Mouse (Mus musculus) MEL (cell line): ENCODE data around the gene Rxfp4. TPM values are rescaled to one million over a fixed set of nuclear protein-coding genes. Genes with fewer than 3 reads are reported as not detected.

Source experiments
- DNase-seq: peaks from one replicate; pipeline ENCODE4 v3.0.0; 2011; ENCODE audit warnings: low read depth, low spot score
- H3K27ac ChIP-seq: 2 replicates; pipeline ENCODE4 v1.5.1; 2012; ENCODE audit warnings: low read depth, mild to moderate bottlenecking, control low read depth, low read length, moderate library complexity; ENCODE audit not compliant: control insufficient read depth
- H3K27me3 ChIP-seq, 2 experiments: fragments of 150-350 bp in 1 of 2; sonication (generic) in 1 of 2; 2 replicates each; pipeline ENCODE4 v1.6.1; 2012; ENCODE audit warnings: low read length in 2 of 2, mild to moderate bottlenecking in 2 of 2, improper control_type of control experiment in 1 of 2, moderate library complexity in 1 of 2; ENCODE audit not compliant: insufficient read depth in 2 of 2, control insufficient read depth in 1 of 2
- H3K36me3 ChIP-seq, 2 experiments: 2 replicates each; pipeline ENCODE4 v1.6.1; 2012 to 2014; ENCODE audit warnings: low read length in 2 of 2, improper control_type of control experiment in 1 of 2, inconsistent platforms in 1 of 2, mild to moderate bottlenecking in 1 of 2; ENCODE audit not compliant: insufficient read depth in 2 of 2, control insufficient read depth in 1 of 2
- H3K4me1 ChIP-seq, 2 experiments: fragments of 150-350 bp in 1 of 2; sonication (generic) in 1 of 2; 2 replicates each; pipeline ENCODE4 v1.6.1; 2012; ENCODE audit warnings: low read length in 2 of 2, improper control_type of control experiment in 1 of 2, mild to moderate bottlenecking in 1 of 2; ENCODE audit not compliant: insufficient read depth in 2 of 2, control insufficient read depth in 1 of 2
- H3K4me3 ChIP-seq, 2 experiments: fragments of 150-350 bp in 1 of 2; sonication (generic) in 1 of 2; 2 replicates each; pipeline ENCODE4 v1.5.1; 2012; ENCODE audit warnings: low read depth in 2 of 2, low read length in 2 of 2, mild to moderate bottlenecking in 2 of 2, moderate library complexity in 2 of 2, control low read depth in 1 of 2, improper control_type of control experiment in 1 of 2; ENCODE audit not compliant: control insufficient read depth in 1 of 2, insufficient read depth in 1 of 2
- H3K79me2 ChIP-seq: 2 replicates; pipeline ENCODE4 v1.6.1; 2012; ENCODE audit warnings: mild to moderate bottlenecking, low read length, moderate library complexity; ENCODE audit not compliant: control insufficient read depth, poor library complexity, insufficient read depth
- H3K9ac ChIP-seq: 2 replicates; pipeline ENCODE4 v1.6.1; 2012; ENCODE audit warnings: low read depth, mild to moderate bottlenecking, control low read depth, low read length, moderate library complexity; ENCODE audit not compliant: control insufficient read depth, poor library complexity, severe bottlenecking
- H3K9me3 ChIP-seq: fragments of 150-350 bp; sonication (generic); replicated peaks from 2 replicates; pipeline ENCODE4 v1.6.1; 2012; ENCODE audit warnings: mild to moderate bottlenecking, low read length, improper control_type of control experiment, moderate library complexity; ENCODE audit not compliant: insufficient read depth
- CHD1 ChIP-seq: IDR thresholded peaks from 2 replicates; pipeline ENCODE4 v1.6.1; 2012; ENCODE audit warnings: low read depth, mild to moderate bottlenecking, inconsistent platforms, low read length, improper control_type of control experiment
- CTCF ChIP-seq, 3 experiments: IDR thresholded peaks in 2 of 3; conservative IDR thresholded peaks in 1 of 3; 2 replicates each; pipeline ENCODE4 v1.5.1; 2011 to 2012; ENCODE audit warnings: low read length in 3 of 3, low read depth in 2 of 3, mild to moderate bottlenecking in 2 of 3, improper control_type of control experiment in 1 of 3, inconsistent platforms in 1 of 3, mixed read lengths in 1 of 3, moderate library complexity in 1 of 3; ENCODE audit not compliant: control insufficient read depth in 1 of 3, insufficient read depth in 1 of 3, poor library complexity in 1 of 3, severe bottlenecking in 1 of 3
- EP300 ChIP-seq, 2 experiments: IDR thresholded peaks; 2 replicates each; pipeline ENCODE4 v1.6.1; 2011; ENCODE audit warnings: improper control_type of control experiment in 2 of 2, low read length in 2 of 2, low read depth in 1 of 2, mild to moderate bottlenecking in 1 of 2
- HCFC1 ChIP-seq: IDR thresholded peaks from 2 replicates; pipeline ENCODE4 v1.6.1; 2012; ENCODE audit warnings: low read depth, mild to moderate bottlenecking, inconsistent platforms, low read length, improper control_type of control experiment, moderate library complexity
- MYB ChIP-seq: IDR thresholded peaks from 2 replicates; pipeline ENCODE4 v1.6.1; 2011; ENCODE audit warnings: mild to moderate bottlenecking, low read depth, low read length, improper control_type of control experiment
- RAD21 ChIP-seq: IDR thresholded peaks from 2 replicates; pipeline ENCODE4 v1.6.1; 2011; ENCODE audit warnings: mild to moderate bottlenecking, low read depth, low read length, improper control_type of control experiment
- SMC3 ChIP-seq: IDR thresholded peaks from 2 replicates; pipeline ENCODE4 v1.6.1; 2011; ENCODE audit warnings: low read depth, low read length, improper control_type of control experiment
- TAL1 ChIP-seq: IDR thresholded peaks from 2 replicates; pipeline ENCODE4 v1.6.1; 2012; ENCODE audit warnings: mild to moderate bottlenecking, inconsistent platforms, low read length, moderate library complexity, mixed read lengths
- ZKSCAN1 ChIP-seq: IDR thresholded peaks from 2 replicates; pipeline ENCODE4 v1.6.1; 2012; ENCODE audit warnings: low read depth, mild to moderate bottlenecking, inconsistent platforms, low read length, improper control_type of control experiment, moderate library complexity
- polyA plus RNA-seq, 2 experiments: library from polyadenylated mRNA; stranded (reverse) in 1 of 2; unstranded in 1 of 2; fragments of >175 nt in 1 of 2; fragments of >200 nt in 1 of 2; gene quantifications; 2 replicates each; pipeline versions ENCODE4 v1.2.1 to v1.2.4; 2012; ENCODE audit warnings: low replicate concordance in 2 of 2, low read depth in 1 of 2; ENCODE audit not compliant: insufficient read length in 2 of 2, insufficient read depth in 1 of 2, missing spikeins in 1 of 2
- total RNA-seq: library from RNA; depleted of rRNA; stranded (reverse); fragments of 300-350 nt; gene quantifications from 2 replicates; pipeline ENCODE4 v1.2.3, GENCODE M21; 2012

Gene Rxfp4
- total and polyA plus RNA-seq, 3 experiments = 0.06 to 0.08 TPM; not detected in 1

- H3K4me3 ChIP-seq = no peak overlapping the region
- DNase-seq = peak; percentile 41
- H3K79me2 ChIP-seq = peaks cover 34% of the 10 kb centered on the region
- no peak for TF ChIP-seq CHD1
- peak; percentile 33 for TF ChIP-seq RAD21
- TF ChIP-seq CTCF (IDR thresholded peaks at IDR 0.05 in 2 of 3, conservative IDR thresholded peaks at IDR 0.05 in 1 of 3; ENCODE audit: control insufficient read depth in 1 of 3, insufficient read depth in 1 of 3, low read depth in 2 of 3, low read length in 3 of 3, poor library complexity in 1 of 3, severe bottlenecking in 1 of 3) = peak; percentile 32 to 56 (median 54)
- TF ChIP-seq SMC3 = peak; percentile 50
- peaks cover 12 to 54% of the 10 kb centered on the region in 2 experiments for H3K36me3 ChIP-seq
- no peak overlapping the region for H3K9ac ChIP-seq
- no peaks in the 10 kb centered on the region for H3K9me3 ChIP-seq
- H3K27ac ChIP-seq = no peak overlapping the region
- no peaks in the 10 kb centered on the region for H3K27me3 ChIP-seq
- H3K4me1 ChIP-seq = peaks cover 13 to 16% of the 10 kb centered on the region in 2 experiments
These were observed 20.9 kb downstream of the Rxfp4 start for GRCm38 (mm10) chr3:88631921-88632587.

- H3K4me3 ChIP-seq = no peak overlapping the region
- H3K36me3 ChIP-seq = peaks cover 23 to 49% of the 10 kb centered on the region in 2 experiments
- TF ChIP-seq ZKSCAN1 = no peak
- TF ChIP-seq TAL1 = no peak
- TF ChIP-seq MYB = no peak
- TF ChIP-seq SMC3 = no peak
- TF ChIP-seq EP300 (IDR thresholded peaks at IDR 0.05; ENCODE audit: low read depth in 1 of 2, low read length in 2 of 2) = no peak
- H3K9me3 ChIP-seq = no peaks in the 10 kb centered on the region
- H3K9ac ChIP-seq = no peak overlapping the region
- H3K79me2 ChIP-seq = peaks cover 46% of the 10 kb centered on the region
- no peak overlapping the region for H3K27ac ChIP-seq
- no peak for DNase-seq
- no peaks in the 10 kb centered on the region for H3K27me3 ChIP-seq
- H3K4me1 ChIP-seq = peaks cover 21 to 28% of the 10 kb centered on the region in 2 experiments
These were observed 22.0 kb downstream of the Rxfp4 start for GRCm38 (mm10) chr3:88630849-88631341.

GRCm38 (mm10) chr3:88630018-88630417 lies 22.9 kb downstream of the Rxfp4 start:
- no peaks in the 10 kb centered on the region for H3K9me3 ChIP-seq
- no peaks in the 10 kb centered on the region for H3K27me3 ChIP-seq
- H3K4me1 ChIP-seq = peaks cover 24 to 35% of the 10 kb centered on the region in 2 experiments
- peaks cover 54% of the 10 kb centered on the region for H3K79me2 ChIP-seq
- no peak overlapping the region for H3K27ac ChIP-seq
- DNase-seq = no peak
- H3K9ac ChIP-seq = no peak overlapping the region
- TF ChIP-seq MYB (no peak), CHD1 (no peak), HCFC1 (no peak)
- TF ChIP-seq, all 39 proteins: peak for 0
- no peak overlapping the region for H3K4me3 ChIP-seq
- H3K36me3 ChIP-seq = peaks cover 30 to 48% of the 10 kb centered on the region in 2 experiments
